Mouse (Mus musculus) forebrain, embryonic 15.5 days (tissue): ENCODE measurements around the gene Ccdc89. TPM values are rescaled to one million over a fixed set of nuclear protein-coding genes. Genes with fewer than 3 reads are reported as not detected.

Experiments
- polyA plus RNA-seq: library from polyadenylated mRNA; unstranded; fragments of >200 nt; fragmentation: Nextera tagmentation; extraction: Ambion mirVana; gene quantifications from 2 replicates; pipeline ENCODE4 v1.2.1, GENCODE M21; 2015

The Ccdc89 gene
- polyA plus RNA-seq, 1 experiment from 2014 or later = 1.3 TPM

Other genes starting within 250 kb of the Ccdc89 start
- not detected in 2 replicates for gene Ccdc83, start 160.8 kb upstream of the Ccdc89 start, polyA plus RNA-seq
- 0.97 and 1.2 TPM in 2 replicates for gene Sytl2, start 124.3 kb upstream of the Ccdc89 start, polyA plus RNA-seq
- 33.3 and 38.1 TPM in 2 replicates for gene Crebzf, start 16.2 kb downstream of the Ccdc89 start, polyA plus RNA-seq
- 108 and 112 TPM in 2 replicates for gene Tmem126a, start 30.7 kb downstream of the Ccdc89 start, polyA plus RNA-seq
- 33.1 and 34.9 TPM in 2 replicates for gene Tmem126b, start 49.4 kb downstream of the Ccdc89 start, polyA plus RNA-seq
- 20.9 and 24.5 TPM in 2 replicates for gene Dlg2, start 50.1 kb downstream of the Ccdc89 start, polyA plus RNA-seq